Mouse (Mus musculus) midbrain, embryonic 13.5 days (tissue): ENCODE results near the gene Olfr1042. TPM values are rescaled to one million over a fixed set of nuclear protein-coding genes. Genes with fewer than 3 reads are reported as not detected.
"Not testable (repeated sequence)": the region's sequence is repeated elsewhere in the genome, so short reads cannot be mapped to it uniquely, and the experiment has no call there.

Experiments used
- ATAC-seq: fragments of 200-750 bp; cut with Nextera tagmentation; 2 replicates; pipeline ENCODE4 v1.8.0; 2017; ENCODE audit warnings: mild to moderate bottlenecking, moderate TSS enrichment, moderate library complexity
- H3K27ac ChIP-seq: fragments of 300-500 bp; sonication (generic); 2 replicates; pipeline ENCODE4 v1.5.1; 2015; ENCODE audit warnings: inconsistent platforms, mild to moderate bottlenecking, moderate library complexity
- H3K27me3 ChIP-seq: fragments of 300-500 bp; sonication (generic); 2 replicates; pipeline ENCODE4 v1.6.1; 2015; ENCODE audit warnings: mild to moderate bottlenecking, inconsistent platforms
- H3K36me3 ChIP-seq: fragments of 300-500 bp; sonication (generic); 2 replicates; pipeline ENCODE4 v1.6.1; 2015; ENCODE audit warnings: mild to moderate bottlenecking, inconsistent platforms
- H3K4me1 ChIP-seq: fragments of 300-500 bp; sonication (generic); replicated peaks from 2 replicates; pipeline ENCODE4 v1.6.1; 2015; ENCODE audit warnings: inconsistent platforms
- H3K4me2 ChIP-seq: fragments of 300-500 bp; sonication (generic); replicated peaks from 2 replicates; pipeline ENCODE4 v1.6.1; 2015; ENCODE audit warnings: moderate library complexity, mild to moderate bottlenecking, inconsistent platforms
- H3K4me3 ChIP-seq: fragments of 300-500 bp; sonication (generic); replicated peaks from 2 replicates; pipeline ENCODE4 v1.5.1; 2015; ENCODE audit warnings: mild to moderate bottlenecking, inconsistent platforms
- H3K9ac ChIP-seq: fragments of 300-500 bp; sonication (generic); replicated peaks from 2 replicates; pipeline ENCODE4 v1.6.1; 2015; ENCODE audit warnings: mild to moderate bottlenecking, inconsistent platforms
- H3K9me3 ChIP-seq: fragments of 300-500 bp; sonication (generic); 2 replicates; pipeline ENCODE4 v1.6.1; 2016; ENCODE audit warnings: mild to moderate bottlenecking, inconsistent platforms
- WGBS: fragments of 180-500 bp; shearing (Covaris S2); methylation state at CpG from one replicate; pipeline ENCODE4 v1.1.7; 2015; 5-methylcytosine and 5-hydroxymethylcytosine counted together
- polyA plus RNA-seq: library from polyadenylated mRNA; unstranded; fragments of >200 nt; fragmentation: Nextera tagmentation; extraction: Ambion mirVana; gene quantifications from 2 replicates; pipeline ENCODE4 v1.2.1, GENCODE M21; 2015

Olfr1042 gene
- not detected in 2 replicates for polyA plus RNA-seq

DNA sequence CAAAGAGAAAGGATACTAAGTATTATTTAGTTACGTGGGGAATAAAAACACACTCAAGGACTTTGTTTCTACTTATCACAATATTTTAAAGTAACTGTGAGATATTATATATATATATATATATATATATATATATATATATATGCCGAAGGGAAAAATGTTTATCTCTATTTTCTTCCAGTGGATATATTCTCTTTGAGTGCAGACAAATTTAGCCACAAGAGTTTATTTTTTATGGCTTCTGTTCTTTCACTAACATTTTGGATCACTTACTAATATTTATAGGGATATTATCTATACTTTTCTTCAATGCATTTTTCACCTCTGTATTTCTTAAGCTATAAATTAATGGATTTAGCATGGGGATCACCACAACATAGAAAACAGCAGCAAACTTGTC lies at the start of gene Olfr1042:
Gene Olfr1042 (minus strand): TSS at position 101 of the 400 bp plus-strand sequence.
- Histone ChIP-seq H3K4me3 (no peak within 1 kb of the TSS), H3K27me3 (no peaks in the 10 kb centered on the region), H3K36me3 (no peaks in the 10 kb centered on the region), H3K4me1 (no peaks in the 10 kb centered on the region), H3K4me2 (no peak within 1 kb of the TSS), H3K27ac (no peak within 1 kb of the TSS), H3K9me3 (no peaks in the 10 kb centered on the region), H3K9ac (no peak within 1 kb of the TSS)
- ATAC-seq, result no peak
- 89% methylated on average over 2 of the region's 2 CpGs for WGBS

DNA sequence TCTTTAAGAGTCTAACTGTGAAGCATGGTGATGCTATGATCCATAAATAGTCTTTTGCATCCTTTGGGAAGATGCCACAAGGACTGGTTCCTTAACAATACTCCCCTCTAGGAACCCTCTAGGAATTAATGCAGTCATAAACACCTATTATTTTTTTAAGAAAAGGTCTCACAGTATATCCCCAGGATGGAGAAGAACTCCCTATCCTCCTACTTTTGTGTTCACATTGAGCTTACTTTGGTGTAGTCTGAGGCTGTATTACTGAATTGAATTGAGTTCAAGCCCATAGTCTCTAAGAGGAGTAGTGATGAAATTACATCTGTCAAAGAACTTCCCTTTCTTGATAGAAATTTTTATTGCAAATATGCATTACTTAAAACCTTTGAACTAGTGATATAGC lies 41.3 kb upstream of the Olfr1042 start, which contains the start of gene Olfr1045:
Gene Olfr1045 (minus strand): TSS at position 101 of the 400 bp plus-strand sequence.
- no peaks in the 10 kb centered on the region for H3K9me3 ChIP-seq
- H3K9ac ChIP-seq, result no peak within 1 kb of the TSS
- H3K36me3 ChIP-seq, result no peaks in the 10 kb centered on the region
- no peak within 1 kb of the TSS for H3K4me2 ChIP-seq
- H3K4me3 ChIP-seq, result no peak within 1 kb of the TSS
- no peaks in the 10 kb centered on the region for H3K4me1 ChIP-seq
- ATAC-seq, result no peak
- no peak within 1 kb of the TSS for H3K27ac ChIP-seq
- H3K27me3 ChIP-seq, result no peaks in the 10 kb centered on the region

DNA sequence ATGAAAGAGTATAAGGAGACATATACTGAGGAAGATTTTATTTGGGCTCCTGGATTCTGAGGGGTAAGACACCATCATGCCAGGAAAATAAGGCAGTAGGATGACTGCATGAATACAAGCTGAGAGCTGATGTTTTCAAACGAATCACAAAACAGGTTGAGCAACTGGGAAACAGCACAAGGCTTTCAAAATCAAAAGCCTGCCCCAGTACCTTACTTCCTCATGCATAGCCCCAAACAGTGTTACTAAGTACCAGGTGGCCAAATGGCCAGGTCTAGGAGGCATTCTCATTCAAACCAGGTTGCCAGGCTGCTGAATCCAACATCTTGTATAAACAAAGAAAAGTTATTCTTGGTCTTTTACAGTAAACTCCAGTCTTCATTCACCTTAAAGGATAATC lies 34.2 kb upstream of the Olfr1042 start:
- Histone ChIP-seq H3K27me3 (no peaks in the 10 kb centered on the region), H3K4me3 (no peak overlapping the region), H3K9me3 (no peaks in the 10 kb centered on the region), H3K4me1 (no peaks in the 10 kb centered on the region), H3K27ac (no peak overlapping the region), H3K4me2 (no peak overlapping the region), H3K36me3 (no peaks in the 10 kb centered on the region), H3K9ac (no peak overlapping the region)
- WGBS, result 54% methylated on average over 1 of the region's 1 CpGs
- ATAC-seq, result no peak

DNA sequence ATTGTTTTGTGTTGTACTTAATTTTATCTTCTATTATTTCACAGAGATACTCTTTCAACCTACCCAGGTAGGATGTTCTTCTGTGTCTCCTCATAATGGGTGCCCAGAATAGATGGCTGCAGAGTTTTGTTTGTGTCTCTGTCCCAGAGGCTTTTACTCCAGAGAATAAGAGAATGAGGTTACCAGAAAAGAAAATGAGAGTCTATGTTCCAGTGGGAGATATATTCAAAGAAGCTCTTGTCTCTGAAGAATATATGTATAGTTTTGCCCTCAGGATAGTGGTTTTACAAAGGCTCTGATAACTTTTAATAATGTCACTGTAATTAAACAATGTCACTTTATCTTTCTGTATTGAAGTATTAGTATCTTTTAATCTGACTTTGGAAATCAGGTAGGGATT lies 23.9 kb upstream of the Olfr1042 start, which contains the start of gene Olfr52:
Gene Olfr52 (minus strand): TSS at position 101 of the 400 bp plus-strand sequence.
- H3K4me1 ChIP-seq, result no peaks in the 10 kb centered on the region
- H3K4me3 ChIP-seq, result no peak within 1 kb of the TSS
- no peak within 1 kb of the TSS for H3K4me2 ChIP-seq
- no peaks in the 10 kb centered on the region for H3K9me3 ChIP-seq
- no peak within 1 kb of the TSS for H3K9ac ChIP-seq
- no peaks in the 10 kb centered on the region for H3K36me3 ChIP-seq
- no peaks in the 10 kb centered on the region for H3K27me3 ChIP-seq
- no peak for ATAC-seq
- no peak within 1 kb of the TSS for H3K27ac ChIP-seq

DNA sequence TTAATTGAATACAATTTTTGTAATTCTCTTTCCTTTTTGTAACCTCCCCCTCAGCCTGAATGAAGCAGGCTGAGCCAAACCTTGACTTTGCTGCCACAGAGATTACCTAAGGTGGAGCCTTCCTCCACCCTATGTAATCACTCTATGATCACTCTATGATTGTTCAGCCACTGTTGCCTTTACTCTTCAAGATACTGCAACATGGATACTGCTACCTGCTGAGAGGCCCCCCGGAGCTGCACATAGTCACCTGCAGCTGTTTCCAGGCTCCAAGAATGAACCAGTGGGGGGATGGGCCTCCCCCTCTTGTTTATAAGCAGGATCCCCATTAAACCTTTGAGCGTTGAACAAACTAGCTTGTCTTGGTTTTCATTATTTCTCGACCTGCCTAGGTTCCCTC lies 18.3 kb upstream of the Olfr1042 start:
- Histone ChIP-seq H3K9ac (no peak overlapping the region), H3K4me1 (no peaks in the 10 kb centered on the region), H3K4me3 (no peak overlapping the region), H3K9me3 (no peaks in the 10 kb centered on the region), H3K36me3 (no peaks in the 10 kb centered on the region), H3K4me2 (no peak overlapping the region), H3K27me3 (no peaks in the 10 kb centered on the region), H3K27ac (no peak overlapping the region)
- 82% methylated on average over 3 of the region's 3 CpGs for WGBS
- ATAC-seq, result no peak

DNA sequence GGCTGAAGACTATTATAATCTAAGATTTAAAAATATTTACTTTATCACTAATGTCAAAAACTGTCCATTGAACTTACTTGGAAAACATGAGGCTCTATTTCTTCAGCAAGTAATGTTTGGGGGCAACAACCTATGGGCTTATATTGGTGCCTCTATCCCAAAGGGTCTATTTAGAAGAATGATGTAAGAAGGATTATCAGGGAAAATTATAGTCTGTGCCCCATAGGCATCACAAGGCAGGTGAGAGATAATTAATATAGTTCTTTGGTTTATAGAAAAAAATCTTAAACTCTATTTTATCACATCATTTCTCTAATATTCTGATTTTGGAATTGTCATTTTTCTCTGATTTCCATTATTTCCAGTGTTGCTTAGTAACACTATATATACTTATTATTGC lies 16.1 kb upstream of the Olfr1042 start, which contains the start of gene Olfr1044:
Gene Olfr1044 (minus strand): TSS at position 101 of the 400 bp plus-strand sequence.
- Histone ChIP-seq H3K9me3 (no peaks in the 10 kb centered on the region), H3K9ac (no peak within 1 kb of the TSS), H3K4me2 (no peak within 1 kb of the TSS), H3K4me3 (no peak within 1 kb of the TSS), H3K36me3 (no peaks in the 10 kb centered on the region), H3K27ac (no peak within 1 kb of the TSS), H3K27me3 (no peaks in the 10 kb centered on the region), H3K4me1 (no peaks in the 10 kb centered on the region)
- no peak for ATAC-seq

DNA sequence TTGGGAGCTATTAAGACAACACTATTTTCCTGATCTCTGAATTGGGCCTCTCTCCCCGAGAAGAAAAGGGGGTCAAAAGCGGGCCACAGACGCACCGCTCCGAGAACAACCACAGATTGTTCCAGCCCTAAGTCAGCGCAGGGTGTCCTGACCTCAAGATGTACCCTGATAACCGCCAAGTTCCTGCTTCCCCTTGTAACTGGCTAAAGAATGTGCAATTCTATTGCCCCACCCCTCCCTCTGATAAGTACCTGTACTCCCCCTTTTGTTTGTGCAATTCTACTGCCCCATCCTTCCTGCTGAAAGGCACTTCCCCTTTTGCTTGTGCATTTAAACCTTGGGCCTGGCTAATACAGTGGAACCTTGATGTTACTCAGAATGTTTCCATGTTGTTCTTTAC lies 13.8 kb upstream of the Olfr1042 start:
- not testable (repeated sequence) for H3K27ac ChIP-seq, ATAC-seq

DNA sequence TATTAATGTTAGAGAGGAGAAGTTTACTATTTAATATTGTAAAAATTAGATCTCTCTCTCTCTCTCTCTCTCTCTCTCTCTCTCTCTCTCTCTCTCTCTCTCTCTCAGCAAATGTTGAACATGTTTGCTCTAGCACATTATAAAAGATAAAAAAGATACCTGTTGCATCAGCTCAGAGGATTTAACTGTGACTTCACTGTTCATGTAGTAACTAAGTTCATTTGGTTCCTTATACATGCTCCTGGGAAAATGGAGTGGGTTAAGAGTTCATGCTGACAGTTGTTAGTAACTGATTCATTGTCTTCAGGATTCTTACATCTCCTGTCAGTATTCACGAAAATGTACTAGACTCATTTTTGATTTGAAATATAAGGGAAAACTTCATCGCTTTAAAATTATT lies 5.8 kb upstream of the Olfr1042 start, which contains the start of gene Olfr1043:
Gene Olfr1043 (minus strand): TSS at position 101 of the 400 bp plus-strand sequence.
- 92% methylated on average over 2 of the region's 2 CpGs for WGBS
- Histone ChIP-seq H3K36me3 (no peaks in the 10 kb centered on the region), H3K4me2 (no peak within 1 kb of the TSS), H3K27ac (no peak within 1 kb of the TSS), H3K9ac (no peak within 1 kb of the TSS), H3K4me1 (no peaks in the 10 kb centered on the region), H3K4me3 (no peak within 1 kb of the TSS), H3K9me3 (no peaks in the 10 kb centered on the region), H3K27me3 (no peaks in the 10 kb centered on the region)
- no peak for ATAC-seq

More for the DNA sequence above, 13.8 kb upstream of the Olfr1042 start:
- H3K27me3 ChIP-seq, H3K9me3 ChIP-seq, H3K4me3 ChIP-seq, H3K4me1 ChIP-seq, H3K36me3 ChIP-seq, H3K9ac ChIP-seq, H3K4me2 ChIP-seq: not testable (repeated sequence)
- WGBS, result 84% methylated on average over 7 of the region's 7 CpGs

DNA sequence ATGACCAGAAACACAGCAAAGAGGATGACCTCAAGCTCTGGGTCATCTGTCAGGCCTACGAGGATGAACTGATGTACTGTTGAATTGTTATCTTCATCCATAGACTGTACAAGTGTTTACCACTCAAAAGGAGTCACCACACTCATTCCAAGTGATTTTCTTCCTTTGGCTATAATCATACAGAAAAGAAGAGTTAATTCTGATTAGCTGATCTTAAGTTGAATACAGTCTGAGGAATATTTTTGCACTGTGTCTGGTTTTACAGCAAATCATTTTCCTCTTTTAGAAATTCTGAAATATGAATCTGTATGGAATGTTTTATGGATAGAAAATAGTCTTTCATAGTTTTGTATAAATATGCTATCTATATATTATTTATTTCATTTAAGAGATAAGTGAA lies 15.0 kb downstream of the Olfr1042 start, which contains the start of gene Olfr1040:
Gene Olfr1040 (minus strand): TSS at position 101 of the 400 bp plus-strand sequence.
- Histone ChIP-seq H3K9me3 (no peaks in the 10 kb centered on the region), H3K9ac (no peak within 1 kb of the TSS)
- WGBS, result 89% methylated on average over 1 of the region's 1 CpGs

DNA sequence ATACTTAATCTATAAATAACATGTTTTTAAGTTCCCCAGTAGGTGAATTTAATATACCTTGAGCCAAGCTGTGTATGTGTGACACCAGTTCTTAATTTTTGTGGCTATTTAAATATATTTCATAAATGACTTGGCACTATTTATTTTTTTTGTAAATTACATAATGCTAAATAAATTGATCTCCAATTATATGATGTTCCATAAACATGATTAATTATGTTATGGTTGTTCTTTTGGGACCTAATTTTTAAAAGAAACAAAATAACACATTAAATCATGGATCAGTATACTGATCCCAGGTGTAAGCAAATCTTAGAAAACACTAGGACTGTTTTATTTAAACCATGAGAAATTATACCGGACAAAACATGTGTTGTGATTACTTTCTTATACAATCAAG lies 25.8 kb downstream of the Olfr1042 start, which contains the start of gene Olfr1039:
Gene Olfr1039 (minus strand): TSS at position 101 of the 400 bp plus-strand sequence.
- WGBS, result 95% methylated on average over 1 of the region's 1 CpGs
- no peak for ATAC-seq

More for the DNA sequence above, 15.0 kb downstream of the Olfr1042 start, which contains the start of gene Olfr1040:
- Histone ChIP-seq H3K27ac (no peak within 1 kb of the TSS), H3K36me3 (no peaks in the 10 kb centered on the region), H3K4me3 (no peak within 1 kb of the TSS), H3K4me2 (no peak within 1 kb of the TSS), H3K27me3 (no peaks in the 10 kb centered on the region), H3K4me1 (no peaks in the 10 kb centered on the region)
- ATAC-seq, result no peak

More for the DNA sequence above, 25.8 kb downstream of the Olfr1042 start, which contains the start of gene Olfr1039:
- Histone ChIP-seq H3K9ac (no peak within 1 kb of the TSS), H3K4me3 (no peak within 1 kb of the TSS), H3K4me1 (no peaks in the 10 kb centered on the region), H3K9me3 (no peaks in the 10 kb centered on the region), H3K4me2 (no peak within 1 kb of the TSS), H3K36me3 (no peaks in the 10 kb centered on the region), H3K27me3 (no peaks in the 10 kb centered on the region), H3K27ac (no peak within 1 kb of the TSS)

Other genes with a start within 250 kb of the Olfr1042 start
- not detected in 2 replicates for gene Olfr1025-ps1, start 246.6 kb downstream of the Olfr1042 start, polyA plus RNA-seq
- not detected in 2 replicates for gene Olfr1026, start 240.3 kb downstream of the Olfr1042 start, polyA plus RNA-seq
- gene Olfr1028, start 211.4 kb downstream of the Olfr1042 start, polyA plus RNA-seq, result not detected in 2 replicates
- gene Olfr1029, start 187.9 kb downstream of the Olfr1042 start, polyA plus RNA-seq, result not detected in 2 replicates
- gene Olfr1030, start 182.6 kb downstream of the Olfr1042 start, polyA plus RNA-seq, result not detected in 2 replicates
- not detected in 2 replicates for gene Olfr1031, start 171.5 kb downstream of the Olfr1042 start, polyA plus RNA-seq
- not detected in 2 replicates for gene Olfr1032, start 156.3 kb downstream of the Olfr1042 start, polyA plus RNA-seq
- not detected in 2 replicates for gene Olfr1033, start 141.2 kb downstream of the Olfr1042 start, polyA plus RNA-seq
- gene Olfr1034, start 116.0 kb downstream of the Olfr1042 start, polyA plus RNA-seq, result not detected in 2 replicates
- not detected in 2 replicates for gene Olfr1036, start 87.8 kb downstream of the Olfr1042 start, polyA plus RNA-seq
- gene Olfr1037, start 74.5 kb downstream of the Olfr1042 start, polyA plus RNA-seq, result not detected in 2 replicates
- not detected in 2 replicates for gene Olfr1039, start 25.9 kb downstream of the Olfr1042 start, polyA plus RNA-seq
- gene Olfr1040, start 15.1 kb downstream of the Olfr1042 start, polyA plus RNA-seq, result not detected in 2 replicates
- gene Olfr1043, start 5.7 kb upstream of the Olfr1042 start, polyA plus RNA-seq, result not detected in 2 replicates
- not detected in 2 replicates for gene Olfr1044, start 16.0 kb upstream of the Olfr1042 start, polyA plus RNA-seq
- gene Olfr52, start 23.8 kb upstream of the Olfr1042 start, polyA plus RNA-seq, result not detected in 2 replicates
- gene Olfr1045, start 41.2 kb upstream of the Olfr1042 start, polyA plus RNA-seq, result not detected in 2 replicates
- not detected in 2 replicates for gene Olfr1046, start 57.5 kb upstream of the Olfr1042 start, polyA plus RNA-seq
- not detected in 2 replicates for gene Olfr1047, start 69.6 kb upstream of the Olfr1042 start, polyA plus RNA-seq
- gene Olfr1048, start 78.5 kb upstream of the Olfr1042 start, polyA plus RNA-seq, result not detected in 2 replicates
- gene Olfr1049, start 96.5 kb upstream of the Olfr1042 start, polyA plus RNA-seq, result not detected in 2 replicates
- not detected in 2 replicates for gene Olfr1051, start 117.2 kb upstream of the Olfr1042 start, polyA plus RNA-seq
- not detected in 2 replicates for gene Olfr1052, start 130.6 kb upstream of the Olfr1042 start, polyA plus RNA-seq
- not detected in 2 replicates for gene Olfr1053, start 153.4 kb upstream of the Olfr1042 start, polyA plus RNA-seq
- gene Olfr1054, start 173.6 kb upstream of the Olfr1042 start, polyA plus RNA-seq, result not detected in 2 replicates
- not detected in 2 replicates for gene Olfr1055, start 188.4 kb upstream of the Olfr1042 start, polyA plus RNA-seq
- not detected in 2 replicates for gene Olfr1056, start 200.6 kb upstream of the Olfr1042 start, polyA plus RNA-seq
- not detected in 2 replicates for gene Olfr1057, start 216.6 kb upstream of the Olfr1042 start, polyA plus RNA-seq
- not detected in 2 replicates for gene Olfr1058, start 226.7 kb upstream of the Olfr1042 start, polyA plus RNA-seq